Mouse (Mus musculus) urinary bladder, postnatal 25 days (tissue): Measurements from ENCODE around the gene Foxp1.
A peak's percentile ranks its signal among the peaks of the same experiment; 100 is the strongest.

Experiments used
- DNase-seq: peaks from one replicate; pipeline ENCODE4 v3.0.0; 2022; ENCODE audit warnings: low spot score

Gene Foxp1

GRCm38 (mm10) chr6:99093856-99094255 is 428.7 kb downstream of the Foxp1 start:
- DNase-seq: no peak

GRCm38 (mm10) chr6:99093208-99093607 is 429.3 kb downstream of the Foxp1 start:
- DNase-seq: no peak

GRCm38 (mm10) chr6:99091799-99092198 is 430.7 kb downstream of the Foxp1 start:
- DNase-seq: no peak

GRCm38 (mm10) chr6:99087598-99087997 is 434.9 kb downstream of the Foxp1 start:
- DNase-seq: no peak

DNA sequence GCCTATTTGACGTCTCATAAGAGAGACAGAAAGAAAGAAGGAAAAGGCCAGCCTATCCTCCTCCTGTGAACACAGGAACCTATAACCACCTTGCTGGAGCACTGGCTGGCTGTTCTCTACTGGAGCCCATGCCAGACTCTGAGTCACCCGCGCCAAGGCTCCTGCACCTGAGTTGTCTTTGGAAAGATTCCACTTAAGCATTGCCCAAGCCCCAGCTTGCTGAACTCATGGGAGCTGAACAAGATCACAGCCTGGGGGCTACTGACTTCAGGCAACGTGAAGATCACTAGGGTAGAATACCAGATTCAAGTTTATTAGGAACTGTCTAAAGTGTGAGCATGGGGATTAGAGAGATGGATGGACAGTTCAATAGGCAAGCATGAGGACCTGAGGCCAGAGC is 437.6 kb downstream of the Foxp1 start:
- peak; percentile 30 for DNase-seq

DNA sequence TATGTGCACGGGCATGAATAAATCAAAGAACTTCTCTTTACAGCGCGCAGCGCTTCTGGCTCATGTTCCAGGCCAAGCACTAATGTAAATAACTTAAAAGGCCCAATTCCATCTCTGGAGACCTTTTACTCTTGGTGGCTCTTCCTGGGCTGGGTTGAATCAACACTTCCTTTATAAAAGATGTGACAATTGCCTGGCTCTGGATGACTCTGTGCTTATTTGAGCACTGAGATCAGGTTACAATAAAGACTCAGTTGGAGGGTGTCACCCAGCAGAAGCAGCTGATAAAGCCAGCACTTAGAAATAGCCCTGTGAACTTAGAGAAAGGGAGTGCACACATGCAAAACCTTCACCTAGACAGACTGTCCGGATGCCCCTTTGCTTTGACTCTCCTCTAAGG is 441.3 kb downstream of the Foxp1 start:
- no peak for DNase-seq

DNA sequence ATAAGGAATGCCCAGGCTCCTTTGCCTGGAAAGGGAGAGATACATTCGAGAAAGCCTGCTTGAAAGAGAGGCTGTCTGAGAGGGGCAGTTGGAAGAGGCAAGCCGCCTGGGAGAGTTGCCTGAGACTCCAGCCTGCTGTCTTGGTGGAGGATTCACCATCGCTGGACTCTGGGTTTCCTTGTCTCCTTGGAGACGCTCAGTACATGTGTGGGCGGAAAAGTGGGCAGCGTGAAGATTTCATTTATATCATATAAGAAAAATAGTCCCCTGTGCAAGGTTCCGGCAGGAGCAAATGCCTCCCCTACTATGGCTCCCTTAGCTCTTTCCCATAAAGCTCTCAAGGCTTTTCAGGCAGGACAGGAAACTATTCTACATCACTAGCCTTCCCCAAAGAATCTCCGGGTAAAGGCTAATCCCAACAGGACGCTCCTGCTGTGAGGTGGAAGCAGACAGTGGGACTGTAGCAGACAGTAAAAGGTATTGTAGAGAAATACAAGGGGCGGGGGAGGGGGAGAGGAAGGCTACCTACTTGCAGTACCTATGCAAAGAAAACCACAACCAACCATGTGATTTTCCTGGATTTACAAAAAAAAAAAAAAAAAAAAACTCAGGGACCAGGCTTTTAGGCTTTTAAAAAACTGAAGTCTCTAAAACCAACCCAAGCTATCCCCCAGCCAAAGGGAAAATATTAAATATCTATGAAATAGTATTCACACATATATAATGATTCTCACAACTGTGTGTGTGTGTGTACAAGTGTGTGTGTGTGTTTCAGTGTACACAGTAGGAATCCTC is 443.3 kb downstream of the Foxp1 start:
- DNase-seq: no peak

DNA sequence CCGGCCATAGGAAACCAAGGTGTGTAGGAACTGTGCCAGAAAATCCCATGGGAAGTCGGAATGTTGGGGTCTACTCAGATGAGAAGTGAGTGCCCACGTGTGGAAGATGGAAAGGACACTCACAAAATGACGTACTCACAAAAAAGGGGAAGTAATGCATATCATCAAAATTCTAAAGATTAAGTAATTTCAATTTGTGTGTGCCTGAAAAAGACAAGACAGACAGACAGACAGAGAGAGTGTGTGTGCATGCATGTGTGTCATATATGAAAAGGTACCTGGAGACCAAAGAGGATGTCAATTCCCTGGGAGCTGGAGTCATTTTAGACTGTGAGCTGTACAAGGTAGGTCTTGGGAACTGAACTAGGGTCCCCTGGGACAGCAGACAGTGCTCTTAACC is 444.4 kb downstream of the Foxp1 start:
- no peak for DNase-seq

GRCm38 (mm10) chr6:99073303-99074271 is 448.9 kb downstream of the Foxp1 start:
- no peak for DNase-seq

- no peak for DNase-seq
Measured at GRCm38 (mm10) chr6:99070710-99071109, 451.8 kb downstream of the Foxp1 start.

DNA sequence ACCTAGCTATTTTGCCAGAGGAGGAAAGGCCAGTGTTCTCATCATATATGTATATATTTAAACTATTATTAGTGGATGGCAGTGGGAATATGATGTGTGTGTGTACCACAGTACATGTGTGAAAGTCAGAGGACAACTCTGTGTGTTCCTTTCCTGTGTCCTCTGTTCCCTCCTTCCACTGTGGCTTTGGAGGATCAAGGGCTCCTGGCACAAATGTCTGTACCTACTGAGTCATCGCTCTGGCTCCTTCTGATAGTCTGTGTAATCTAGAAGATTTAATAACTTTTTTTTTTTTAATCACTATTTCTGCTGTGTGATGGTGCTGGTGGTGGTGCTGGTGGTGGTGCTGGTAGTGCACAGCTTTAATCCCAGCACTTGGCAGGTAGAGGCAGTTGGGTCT is 452.8 kb downstream of the Foxp1 start:
- no peak for DNase-seq

- DNase-seq: no peak
Measured at GRCm38 (mm10) chr6:99065569-99066353, 456.8 kb downstream of the Foxp1 start.

- no peak for DNase-seq
Measured at GRCm38 (mm10) chr6:99063982-99064484, 458.5 kb downstream of the Foxp1 start.

DNA sequence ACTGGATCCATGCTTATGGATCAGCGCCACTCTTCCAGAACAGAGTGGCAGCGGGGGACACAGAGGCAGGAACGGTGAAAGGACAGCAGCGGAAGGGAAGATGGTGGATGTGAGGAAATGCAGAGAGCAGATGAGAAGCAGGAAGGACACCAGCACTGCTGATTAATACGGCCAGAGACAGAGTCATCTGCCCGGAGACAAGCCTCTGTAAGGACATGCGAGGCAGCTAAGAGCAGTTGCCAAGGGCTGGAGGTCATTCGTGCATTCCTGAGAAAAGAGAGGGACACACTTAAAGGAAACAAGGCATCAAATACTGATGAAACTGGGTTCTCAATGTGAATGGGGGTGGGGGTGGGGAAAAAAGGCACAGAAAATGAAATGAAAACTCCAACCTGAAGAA is 459.6 kb downstream of the Foxp1 start:
- no peak for DNase-seq

DNA sequence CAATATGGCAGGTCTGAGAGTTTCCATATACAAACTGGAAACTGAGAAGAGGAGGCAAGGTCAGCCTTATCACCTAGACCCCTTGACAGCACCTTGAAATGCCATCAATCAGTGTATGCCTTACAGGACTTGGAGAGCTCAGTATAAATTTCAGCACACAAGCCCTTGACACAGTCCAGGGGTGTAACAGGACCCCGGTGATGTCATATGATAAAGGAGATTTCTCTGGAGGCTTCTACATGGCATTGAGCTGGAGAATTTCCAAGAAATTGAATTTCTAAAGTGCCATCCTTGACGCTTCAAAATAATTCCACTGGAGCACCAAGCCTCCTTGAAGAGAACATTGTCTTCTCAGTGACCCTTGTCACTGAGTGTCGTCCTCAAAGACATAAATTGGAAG is 463.8 kb downstream of the Foxp1 start:
- DNase-seq: no peak

GRCm38 (mm10) chr6:99057113-99057553 is 465.4 kb downstream of the Foxp1 start:
- no peak for DNase-seq

GRCm38 (mm10) chr6:99056379-99056778 is 466.1 kb downstream of the Foxp1 start:
- no peak for DNase-seq

GRCm38 (mm10) chr6:99053998-99054397 is 468.5 kb downstream of the Foxp1 start:
- no peak for DNase-seq

- DNase-seq: no peak
Measured at GRCm38 (mm10) chr6:99053111-99053510, 469.4 kb downstream of the Foxp1 start.

DNA sequence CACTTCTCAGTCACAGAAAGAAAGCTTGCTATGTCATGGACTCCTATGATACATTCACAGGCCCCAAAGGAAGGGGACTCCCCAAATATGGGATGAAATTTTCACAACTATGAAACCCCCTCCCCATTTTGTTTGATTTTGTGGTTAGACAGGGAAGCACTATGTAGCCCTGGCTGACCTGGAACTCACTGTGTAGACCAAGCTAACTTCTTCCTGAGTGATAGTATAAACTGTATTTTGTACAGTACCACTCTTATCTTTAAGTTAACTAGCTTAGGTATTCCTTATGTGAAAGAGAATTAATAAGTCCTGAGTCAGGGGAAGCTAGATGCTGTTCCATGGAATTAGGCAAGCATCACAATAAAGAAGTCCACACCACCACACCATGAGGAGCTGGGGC is 470.8 kb downstream of the Foxp1 start:
- DNase-seq: no peak

GRCm38 (mm10) chr6:99050288-99051006 is 472.1 kb downstream of the Foxp1 start:
- no peak for DNase-seq
